Mouse (Mus musculus) left cerebral cortex, postnatal 14 days (tissue): ENCODE results near the gene Oasl2. TPM values are rescaled to one million over a fixed set of nuclear protein-coding genes. Genes with fewer than 3 reads are reported as not detected.
"Not testable (repeated sequence)": the region's sequence is repeated elsewhere in the genome, so short reads cannot be mapped to it uniquely, and the experiment has no call there.

Experiments
- DNase-seq, 2 experiments: peaks; one replicate each; pipeline ENCODE4 v3.0.0; 2021 to 2022; ENCODE audit warnings: low spot score in 2 of 2, mixed read lengths in 1 of 2
- intact Hi-C: fragments of 180-260 bp; cut with DNase I; formaldehyde crosslinking; loops from one replicate; pipeline ENCODE4 v1.15.1; 2025
- long read RNA-seq, 2 experiments: library from polyadenylated mRNA; stranded (forward); transcript quantifications; one replicate each; pipeline ENCODE4 v2.0.0; 2021
- total RNA-seq, 2 experiments: library from RNA; stranded (reverse); gene quantifications; 2 replicates each; pipeline ENCODE4 v1.2.3; 2021

The Oasl2 gene
- 1 to 10 TPM in 1 of 2 experiments, under 1 TPM in 1; 0.57 to 1.8 TPM for total RNA-seq
- long read RNA-seq, experiment 1, result 0 reads
- long read RNA-seq, experiment 2, partial matches to known transcripts, result 0 of 1 reads
- long read RNA-seq, experiment 2, other reads (novel, unspliced or antisense), result 1 of 1 reads

- DNase-seq, result no peak
- intact Hi-C loops, result no loop called here
These were observed at the start of gene Oasl2 for GRCm38 (mm10) chr5:114896688-114897373. Oasl2 (plus strand) TSS chr5:114896936.

- no peak for DNase-seq
- intact Hi-C loops, result no loop called here
These were observed 45.0 kb upstream of the Oasl2 start for GRCm38 (mm10) chr5:114851565-114852236.

- intact Hi-C loops, DNase-seq: not testable (repeated sequence)
These were observed 43.4 kb upstream of the Oasl2 start, which contains the start of gene 4930519G04Rik for GRCm38 (mm10) chr5:114853364-114853763. 4930519G04Rik (plus strand) TSS chr5:114853664.

GRCm38 (mm10) chr5:114858582-114858981, 38.2 kb upstream of the Oasl2 start, which contains the start of gene Gm9936:
Gm9936 (minus strand) TSS chr5:114858682.
- intact Hi-C loops, result no loop called here
- no peak for DNase-seq

- intact Hi-C loops, result no loop called here
- DNase-seq, result peak; percentile 79 to 84
These were observed 37.5 kb upstream of the Oasl2 start for GRCm38 (mm10) chr5:114859253-114859652.

- intact Hi-C loops, result no loop called here
- no peak for DNase-seq
These were observed 35.0 kb upstream of the Oasl2 start for GRCm38 (mm10) chr5:114861730-114862129.

- intact Hi-C loops, result no loop called here
These were observed 31.9 kb upstream of the Oasl2 start for GRCm38 (mm10) chr5:114864813-114865212.

GRCm38 (mm10) chr5:114865279-114865678, 31.5 kb upstream of the Oasl2 start:
- DNase-seq, result no peak
- intact Hi-C loops, result no loop called here

More at GRCm38 (mm10) chr5:114864813-114865212, 31.9 kb upstream of the Oasl2 start:
- DNase-seq, result no peak

GRCm38 (mm10) chr5:114875858-114876257, 20.9 kb upstream of the Oasl2 start:
- intact Hi-C loops, result no loop called here
- no peak for DNase-seq

GRCm38 (mm10) chr5:114876331-114876730, 20.4 kb upstream of the Oasl2 start:
- DNase-seq, result no peak
- intact Hi-C loops, result no loop called here

- intact Hi-C loops, result no loop called here
- DNase-seq, result no peak
These were observed 19.2 kb upstream of the Oasl2 start for GRCm38 (mm10) chr5:114877487-114877886.

GRCm38 (mm10) chr5:114879399-114879798, 17.3 kb upstream of the Oasl2 start:
- no peak for DNase-seq
- intact Hi-C loops, result no loop called here

GRCm38 (mm10) chr5:114882319-114882718, 14.4 kb upstream of the Oasl2 start:
- intact Hi-C loops, DNase-seq: not testable (repeated sequence)

- intact Hi-C loops, result no loop called here
- no peak for DNase-seq
These were observed 13.7 kb upstream of the Oasl2 start for GRCm38 (mm10) chr5:114883022-114883421.

GRCm38 (mm10) chr5:114886801-114887200, 9.9 kb upstream of the Oasl2 start:
- intact Hi-C loops, result no loop called here
- no peak for DNase-seq

GRCm38 (mm10) chr5:114888995-114889394, 7.7 kb upstream of the Oasl2 start:
- no peak for DNase-seq
- intact Hi-C loops, result no loop called here

- DNase-seq, result no peak
These were observed 1.2 kb upstream of the Oasl2 start for GRCm38 (mm10) chr5:114895542-114895941.

GRCm38 (mm10) chr5:114897374-114897793, 648 bp downstream of the Oasl2 start:
- no peak for DNase-seq
- intact Hi-C loops, result no loop called here

More at GRCm38 (mm10) chr5:114895542-114895941, 1.2 kb upstream of the Oasl2 start:
- intact Hi-C loops, result no loop called here

- DNase-seq, result no peak
- intact Hi-C loops, result no loop called here
These were observed 2.1 kb downstream of the Oasl2 start for GRCm38 (mm10) chr5:114898857-114899256.

GRCm38 (mm10) chr5:114902413-114902812, 5.7 kb downstream of the Oasl2 start:
- intact Hi-C loops, result no loop called here
- DNase-seq, result peak; percentile 44 to 48
